Mouse (Mus musculus) embryonic fibroblast, embryonic 13.5 days (primary cell): ENCODE measurements around the gene Akt2.

ENCODE experiments used
- CTCF ChIP-seq: IDR thresholded peaks from 2 replicates; pipeline ENCODE4 v1.5.1; 2011; ENCODE audit warnings: mild to moderate bottlenecking, control low read depth, low read length, moderate library complexity, borderline replicate concordance; ENCODE audit not compliant: insufficient read depth
- POLR2A ChIP-seq: IDR thresholded peaks from 2 replicates; pipeline ENCODE4 v1.6.1; 2011; ENCODE audit warnings: low read depth, mild to moderate bottlenecking, control low read depth, low read length, moderate library complexity

DNA sequence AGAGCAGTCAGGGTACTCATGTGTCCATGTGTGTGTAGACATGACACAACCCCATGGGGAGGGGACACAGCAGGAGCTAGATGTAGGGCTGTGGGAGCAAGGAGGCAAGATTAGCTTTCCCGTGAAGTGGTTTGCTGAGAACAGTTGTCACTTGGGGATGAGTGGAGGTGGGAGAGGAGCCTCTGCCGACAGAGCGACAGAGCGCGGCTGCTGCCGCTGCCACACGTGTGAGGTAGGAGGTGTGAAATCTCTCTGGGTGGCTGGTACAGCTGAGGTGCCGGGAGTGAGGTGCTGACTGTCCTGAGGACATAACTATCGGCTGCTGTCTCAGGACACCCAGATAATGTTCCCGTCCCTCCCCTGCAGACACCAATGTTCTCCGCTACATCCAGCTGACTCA, 64.2 kb downstream of the Akt2 start:
- no peak for TF ChIP-seq CTCF
- no peak for TF ChIP-seq POLR2A
